Mouse (Mus musculus) layer of hippocampus, adult 8-10 months (tissue): ENCODE results near the gene Coasy. TPM values are rescaled to one million over a fixed set of nuclear protein-coding genes. Genes with fewer than 3 reads are reported as not detected.

Experiments used
- DNase-seq, 2 experiments: peaks; one replicate each; pipeline ENCODE4 v3.0.0; 2022; ENCODE audit warnings: low spot score in 2 of 2
- total RNA-seq, 4 experiments: library from RNA; stranded (reverse); gene quantifications; 2 replicates each; pipeline ENCODE4 v1.2.4; 2022

The Coasy gene
- 10 to 100 TPM; 24.5 to 29.1 (median 27.6) TPM for total RNA-seq

- peak; percentile 87 for DNase-seq
Measured at GRCm38 (mm10) chr11:101082208-101083082, at the start of gene Coasy. Gene Coasy, plus strand, starts transcription at chr11:101082565.

GRCm38 (mm10) chr11:101033856-101034500 is 48.4 kb upstream of the Coasy start:
- no peak for DNase-seq

GRCm38 (mm10) chr11:101034614-101035327 is 47.6 kb upstream of the Coasy start:
- no peak for DNase-seq

GRCm38 (mm10) chr11:101035328-101035695 is 47.1 kb upstream of the Coasy start:
- DNase-seq = no peak

GRCm38 (mm10) chr11:101037795-101038194 is 44.6 kb upstream of the Coasy start:
- no peak for DNase-seq

GRCm38 (mm10) chr11:101045826-101046225 is 36.5 kb upstream of the Coasy start:
- DNase-seq = no peak

GRCm38 (mm10) chr11:101046440-101046839 is 35.9 kb upstream of the Coasy start:
- DNase-seq = no peak

- no peak for DNase-seq
Measured at GRCm38 (mm10) chr11:101047502-101047901, 34.9 kb upstream of the Coasy start.

GRCm38 (mm10) chr11:101050359-101050758 is 32.0 kb upstream of the Coasy start:
- DNase-seq = peak in 1 of 2 experiments; percentile 66

- DNase-seq = no peak
Measured at GRCm38 (mm10) chr11:101051051-101051493, 31.3 kb upstream of the Coasy start.

GRCm38 (mm10) chr11:101051617-101052016 is 30.7 kb upstream of the Coasy start:
- DNase-seq = no peak

GRCm38 (mm10) chr11:101052751-101053473 is 29.5 kb upstream of the Coasy start:
- no peak for DNase-seq

- no peak for DNase-seq
Measured at GRCm38 (mm10) chr11:101053974-101054373, 28.4 kb upstream of the Coasy start.

GRCm38 (mm10) chr11:101055418-101055817 is 26.9 kb upstream of the Coasy start:
- no peak for DNase-seq

GRCm38 (mm10) chr11:101056885-101057284 is 25.5 kb upstream of the Coasy start:
- DNase-seq = no peak

- DNase-seq = peak; percentile 74 to 90
Measured at GRCm38 (mm10) chr11:101057860-101058259, 24.5 kb upstream of the Coasy start.

- DNase-seq = no peak
Measured at GRCm38 (mm10) chr11:101058726-101059125, 23.6 kb upstream of the Coasy start.

GRCm38 (mm10) chr11:101059473-101059872 is 22.9 kb upstream of the Coasy start:
- DNase-seq = no peak

GRCm38 (mm10) chr11:101060126-101060525 is 22.2 kb upstream of the Coasy start:
- DNase-seq = peak in 1 of 2 experiments; percentile 68

- no peak for DNase-seq
Measured at GRCm38 (mm10) chr11:101061049-101061448, 21.3 kb upstream of the Coasy start.
